Mouse (Mus musculus) C2C12 (cell line): ENCODE measurements around the gene Gab1. TPM values are rescaled to one million over a fixed set of nuclear protein-coding genes. Genes with fewer than 3 reads are reported as not detected.

Experiments
- H3K27me3 ChIP-seq: one replicate; pipeline ENCODE4 v1.6.1; 2011; ENCODE audit not compliant: control insufficient read depth, insufficient read depth, insufficient read length
- H3K36me3 ChIP-seq: one replicate; pipeline ENCODE4 v1.6.1; 2011; ENCODE audit not compliant: control insufficient read depth, insufficient read depth
- H3K4me3 ChIP-seq: one replicate; pipeline ENCODE4 v1.5.1; 2011; ENCODE audit warnings: mild to moderate bottlenecking, control low read depth; ENCODE audit not compliant: poor library complexity, insufficient read depth, severe bottlenecking
- H3K79me2 ChIP-seq: one replicate; pipeline ENCODE4 v1.6.1; 2011; ENCODE audit not compliant: control insufficient read depth, insufficient read depth
- H3K79me3 ChIP-seq: one replicate; pipeline ENCODE4 v1.6.1; 2011; ENCODE audit warnings: low read depth, control low read depth
- H3ac ChIP-seq: one replicate; pipeline ENCODE3; 2011; ENCODE audit warnings: low read depth; ENCODE audit not compliant: control insufficient read depth, insufficient read length
- CEBPB ChIP-seq: IDR thresholded peaks from one replicate; pipeline ENCODE4 v1.6.1; 2011; ENCODE audit warnings: low read depth, mild to moderate bottlenecking, control low read depth, moderate library complexity
- CTCF ChIP-seq: IDR thresholded peaks from one replicate; pipeline ENCODE4 v1.5.1; 2011; ENCODE audit not compliant: control insufficient read depth, insufficient read depth, insufficient read length
- FOSL1 ChIP-seq: IDR thresholded peaks from one replicate; pipeline ENCODE4 v1.8.0; 2011; ENCODE audit warnings: mild to moderate bottlenecking, low read length; ENCODE audit not compliant: poor library complexity, insufficient read depth, severe bottlenecking
- MAX ChIP-seq: IDR thresholded peaks from one replicate; pipeline ENCODE4 v1.6.1; 2011; ENCODE audit warnings: mild to moderate bottlenecking, control low read depth
- MYOD1 ChIP-seq: IDR thresholded peaks from one replicate; pipeline ENCODE4 v1.6.1; 2011; ENCODE audit warnings: low read depth; ENCODE audit not compliant: control insufficient read depth, insufficient read length
- MYOG ChIP-seq: IDR thresholded peaks from one replicate; pipeline ENCODE4 v1.6.1; 2011; ENCODE audit not compliant: control insufficient read depth, insufficient read length; ENCODE audit errors: extremely low read depth
- USF1 ChIP-seq: IDR thresholded peaks from one replicate; pipeline ENCODE4 v1.6.1; 2011; ENCODE audit warnings: low read depth, mild to moderate bottlenecking, control low read depth, moderate library complexity
- polyA plus RNA-seq: library from polyadenylated mRNA; unstranded; fragments of >200 nt; fragmentation: generic; extraction: Trizol; gene quantifications from one replicate; pipeline ENCODE4 v1.2.1, GENCODE M21; 2012; ENCODE audit warnings: missing spikeins

Gab1 gene
- polyA plus RNA-seq, 1 experiment: 2.0 TPM

DNA sequence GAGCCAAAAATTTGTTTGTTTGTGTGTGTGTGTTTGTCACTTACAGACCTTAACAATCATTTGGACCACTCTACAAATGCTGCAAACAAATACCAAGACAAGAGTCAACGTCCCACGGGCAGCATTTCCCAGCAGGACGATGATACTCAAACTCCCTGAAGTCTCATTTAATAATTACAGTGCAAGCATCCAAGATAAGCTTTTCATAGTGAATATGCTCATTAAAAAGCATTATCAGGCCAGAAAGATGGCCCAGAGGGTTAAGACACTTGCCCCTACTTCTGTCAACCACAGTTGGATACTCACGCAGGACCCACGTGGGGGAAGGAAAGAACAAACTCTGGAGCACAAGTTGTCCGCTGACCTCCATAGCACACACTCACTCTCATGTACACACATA lies 4.8 kb downstream of the Gab1 start:
- no peak for TF ChIP-seq CTCF
- TF ChIP-seq USF1: no peak
- TF ChIP-seq CEBPB: no peak
- TF ChIP-seq MAX: no peak
- TF ChIP-seq FOSL1: no peak
- no peak for TF ChIP-seq MYOG
- no peak for TF ChIP-seq MYOD1
- Histone ChIP-seq H3K79me3 (peaks cover 4% of the 10 kb centered on the region), H3K79me2 (no peaks in the 10 kb centered on the region), H3K36me3 (no peaks in the 10 kb centered on the region), H3K27me3 (no peaks in the 10 kb centered on the region), H3ac (no peak overlapping the region), H3K4me3 (no peak overlapping the region)

DNA sequence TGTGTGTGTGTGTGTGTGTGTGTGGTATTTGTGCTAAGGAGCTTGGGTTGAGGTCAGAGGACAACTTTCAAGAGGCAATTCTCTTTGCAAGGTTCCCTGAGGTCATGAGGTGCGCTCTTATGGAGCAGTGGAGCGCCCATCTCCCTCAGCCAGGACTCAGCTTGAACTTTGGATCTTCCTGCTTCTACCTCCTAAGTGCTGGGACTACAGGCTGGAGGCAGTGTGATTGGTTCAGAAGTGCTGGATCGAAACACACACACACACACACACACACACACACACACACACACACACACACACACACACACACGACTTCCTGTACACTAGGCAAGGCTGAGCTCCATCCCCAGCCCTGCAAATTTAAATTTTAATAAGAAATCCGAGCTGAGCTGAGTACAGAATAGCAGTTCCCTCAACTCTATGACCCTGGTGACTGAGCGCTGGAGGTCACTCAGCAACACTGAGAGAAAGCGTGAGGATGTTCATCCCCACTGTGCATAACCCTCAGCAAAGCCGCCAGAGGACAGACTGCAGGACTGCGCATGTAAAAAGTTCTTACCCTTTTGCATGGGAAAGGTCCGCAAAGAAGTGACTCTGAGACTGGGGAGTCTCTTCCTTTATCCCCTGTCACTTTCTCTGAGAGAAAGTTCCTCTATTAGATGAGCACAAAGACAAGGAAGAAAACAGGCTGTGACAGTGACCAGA lies 6.4 kb downstream of the Gab1 start:
- H3ac ChIP-seq: no peak overlapping the region
- no peaks in the 10 kb centered on the region for H3K79me2 ChIP-seq
- peaks cover 4% of the 10 kb centered on the region for H3K79me3 ChIP-seq
- H3K4me3 ChIP-seq: no peak overlapping the region
- no peak for TF ChIP-seq CEBPB
- TF ChIP-seq FOSL1: no peak
- TF ChIP-seq MYOG: no peak
- no peak for TF ChIP-seq USF1
- TF ChIP-seq MYOD1: no peak
- TF ChIP-seq CTCF: no peak
- TF ChIP-seq MAX: no peak
- H3K27me3 ChIP-seq: no peaks in the 10 kb centered on the region
- H3K36me3 ChIP-seq: no peaks in the 10 kb centered on the region

DNA sequence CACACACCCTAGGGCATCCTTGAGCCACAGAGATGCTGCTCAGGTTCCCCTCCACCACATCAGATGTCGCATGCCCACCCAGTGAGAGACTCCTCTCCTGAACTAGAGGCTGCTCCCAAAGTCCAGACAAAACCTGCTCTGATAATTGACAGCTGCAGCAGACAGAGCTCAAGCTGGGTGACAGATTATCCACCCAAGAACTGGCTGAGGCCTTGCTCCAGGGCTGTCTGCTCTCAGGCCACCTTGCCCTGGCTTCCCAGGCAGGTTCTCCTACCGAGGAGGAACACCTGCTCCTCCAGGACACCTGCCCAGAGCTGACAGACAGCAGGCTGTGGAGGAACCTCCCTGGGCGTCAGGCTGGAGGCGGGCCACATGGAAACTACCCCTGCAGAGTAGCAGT lies 7.6 kb downstream of the Gab1 start:
- Histone ChIP-seq H3K79me3 (peaks cover 4% of the 10 kb centered on the region), H3K79me2 (no peaks in the 10 kb centered on the region), H3K36me3 (no peaks in the 10 kb centered on the region), H3K27me3 (no peaks in the 10 kb centered on the region), H3ac (no peak overlapping the region), H3K4me3 (no peak overlapping the region)
- TF ChIP-seq MYOG (no peak), MYOD1 (no peak), FOSL1 (no peak), USF1 (no peak), CEBPB (no peak), CTCF (no peak), MAX (no peak)

DNA sequence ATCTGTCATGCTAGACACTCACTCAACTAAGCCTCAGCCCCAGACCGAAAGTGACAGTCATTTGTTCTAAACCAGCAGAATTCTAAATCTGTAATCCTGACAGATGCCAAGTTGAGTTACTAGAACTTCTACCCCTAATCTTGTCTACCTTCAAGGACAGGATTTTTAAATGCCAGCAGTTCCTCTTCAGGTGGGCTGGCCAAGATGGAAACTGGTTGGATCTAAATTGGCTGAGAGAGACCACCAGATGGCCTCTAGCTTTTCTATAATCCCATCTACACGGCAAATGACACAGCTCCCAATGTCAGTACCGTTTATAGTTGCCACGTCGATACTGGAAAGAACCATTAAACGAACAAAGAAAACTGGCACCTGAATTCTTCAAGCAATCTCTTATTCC lies 8.9 kb downstream of the Gab1 start:
- no peak overlapping the region for H3ac ChIP-seq
- no peaks in the 10 kb centered on the region for H3K79me2 ChIP-seq
- no peaks in the 10 kb centered on the region for H3K79me3 ChIP-seq
- H3K27me3 ChIP-seq: no peaks in the 10 kb centered on the region
- H3K4me3 ChIP-seq: no peak overlapping the region
- H3K36me3 ChIP-seq: no peaks in the 10 kb centered on the region
- TF ChIP-seq MYOD1: no peak
- no peak for TF ChIP-seq CTCF
- no peak for TF ChIP-seq USF1
- TF ChIP-seq CEBPB: no peak
- no peak for TF ChIP-seq FOSL1
- no peak for TF ChIP-seq MYOG
- TF ChIP-seq MAX: no peak

DNA sequence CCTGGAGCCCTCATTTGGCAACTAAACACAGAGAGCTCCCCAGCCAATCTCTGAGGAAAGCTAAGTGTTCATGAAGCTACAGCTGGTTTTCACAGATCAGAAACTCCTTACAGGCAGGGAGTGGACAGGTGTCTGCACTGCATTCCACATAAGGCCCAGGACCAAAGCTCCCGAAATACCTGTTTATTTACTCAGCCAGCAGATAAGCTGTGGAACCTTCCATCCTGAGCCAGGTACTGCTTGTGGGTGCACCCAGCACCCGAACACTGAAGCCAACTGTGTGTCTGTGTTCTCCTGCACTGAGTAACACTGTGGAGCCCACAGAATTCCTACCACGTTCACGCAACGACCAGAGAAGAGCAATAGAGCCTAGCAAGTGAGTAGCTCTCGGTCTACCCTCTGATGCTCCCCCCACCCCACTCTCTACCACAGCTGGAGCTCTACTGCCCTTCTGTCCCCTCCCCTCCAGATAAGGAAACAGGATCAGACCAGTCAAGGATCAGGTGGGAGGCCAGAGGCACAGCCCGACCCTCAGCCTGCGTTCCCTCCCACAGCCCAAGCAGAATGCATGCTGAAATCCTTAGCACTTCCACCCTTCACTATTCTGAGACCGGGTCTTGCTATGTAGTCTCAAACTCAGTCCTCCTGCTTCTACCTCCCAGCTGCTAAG lies 9.6 kb downstream of the Gab1 start:
- Histone ChIP-seq H3K79me3 (no peaks in the 10 kb centered on the region), H3K4me3 (no peak overlapping the region), H3K36me3 (no peaks in the 10 kb centered on the region), H3ac (no peak overlapping the region), H3K27me3 (no peaks in the 10 kb centered on the region), H3K79me2 (no peaks in the 10 kb centered on the region)
- TF ChIP-seq USF1 (no peak), CEBPB (no peak), MYOG (no peak), FOSL1 (no peak), CTCF (no peak), MYOD1 (no peak), MAX (no peak)
